Mouse (Mus musculus) cortical plate, adult 2 months (tissue): Measurements from ENCODE around the gene H2afv.

Experiments
- CTCF ChIP-seq: fragments of 200-500 bp; IDR thresholded peaks from 2 replicates; pipeline ENCODE4 v1.5.1; 2011; ENCODE audit warnings: mild to moderate bottlenecking, control low read depth, low read length; ENCODE audit not compliant: insufficient read depth; ENCODE audit errors: extremely low read depth
- POLR2A ChIP-seq: fragments of 200-500 bp; IDR thresholded peaks from 2 replicates; pipeline ENCODE4 v1.6.1; 2011; ENCODE audit warnings: mild to moderate bottlenecking, low read length, control low read depth; ENCODE audit not compliant: insufficient read depth; ENCODE audit errors: extremely low read depth

DNA sequence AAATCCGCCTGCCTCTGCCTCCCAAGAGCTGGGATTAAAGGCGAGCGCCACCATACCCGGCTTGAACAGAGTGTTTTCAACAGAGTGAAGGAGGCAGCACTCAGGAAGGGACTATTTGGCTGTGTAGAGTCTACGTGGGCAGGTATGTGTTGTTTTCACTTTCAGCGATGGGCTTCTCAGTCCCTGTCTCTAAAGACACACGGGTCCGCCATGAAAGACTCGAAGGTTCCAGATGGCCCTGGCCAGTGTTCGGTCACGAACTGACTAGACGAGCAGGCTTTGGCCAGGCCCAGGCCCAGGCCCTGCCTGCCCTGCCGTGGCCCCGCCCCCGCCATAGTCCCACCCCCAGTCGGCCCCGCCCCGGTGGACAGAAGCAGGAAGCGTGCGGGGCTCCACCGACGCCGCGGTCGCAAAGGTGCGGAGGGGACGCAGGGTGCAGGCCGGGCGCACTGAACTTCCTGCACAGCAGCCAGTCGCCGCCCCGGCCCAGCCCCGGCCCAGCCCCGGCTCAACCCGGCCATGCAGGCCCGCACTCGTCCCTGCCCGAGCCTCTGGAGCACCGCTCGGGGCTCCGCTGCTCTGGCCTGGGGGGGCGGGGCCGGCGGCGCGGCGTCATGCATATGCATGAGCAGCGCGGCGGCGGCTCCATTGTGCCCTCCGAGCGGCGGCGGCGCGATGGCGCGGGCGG lies 55.4 kb downstream of the H2afv start, which contains the start of gene Zmiz2:
- TF ChIP-seq POLR2A (0 out of 2 replicates have a peak, but pooled peaks have one; percentile 53), CTCF (no peak)
